8 mouse cellular contexts compared by ENCODE assay signal in the genomic region with DNA sequence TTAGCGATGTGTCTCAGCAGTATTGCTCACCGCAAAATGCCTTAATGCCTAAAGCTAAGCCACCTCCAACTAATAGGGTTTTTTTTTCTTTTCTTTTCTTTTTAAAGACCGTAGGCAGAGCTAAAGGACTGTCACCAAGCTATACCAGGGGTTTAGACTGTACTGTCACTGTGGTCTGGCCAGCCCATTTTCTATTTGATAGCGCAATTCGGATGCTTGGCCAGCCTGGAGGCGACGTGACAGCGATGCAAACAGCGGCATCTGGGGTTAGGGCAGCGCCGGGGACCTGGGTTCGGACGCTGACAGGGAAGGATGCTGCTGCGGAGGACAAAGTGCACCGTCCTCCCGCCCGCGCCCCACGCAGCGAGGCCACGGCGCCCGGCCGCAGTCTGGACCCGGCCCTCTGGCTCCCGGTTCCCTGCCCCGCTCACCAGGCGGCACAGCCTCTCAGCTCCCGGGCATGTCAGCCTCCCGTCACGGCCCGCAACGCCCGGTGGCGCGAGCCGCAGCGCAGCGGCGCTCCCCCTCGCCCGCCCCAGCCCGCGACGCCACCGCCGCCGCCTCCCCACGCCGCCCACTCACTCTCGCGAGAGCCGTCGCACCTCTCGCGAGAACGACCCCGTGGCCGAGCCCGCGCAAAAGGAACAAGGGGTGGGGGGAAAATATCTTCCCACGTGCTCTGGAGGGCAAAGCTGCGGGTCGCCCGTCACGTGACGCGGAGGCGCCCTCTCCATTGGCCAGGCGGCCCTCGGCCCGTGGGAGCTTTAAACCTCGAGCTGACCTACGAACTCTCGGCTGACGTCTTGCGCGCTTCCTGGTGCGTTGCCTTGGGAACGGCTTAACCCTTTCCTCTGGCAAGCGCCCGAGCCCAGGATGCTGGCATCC. TPM values are rescaled to one million over a fixed set of nuclear protein-coding genes. Genes with fewer than 3 reads are reported as not detected.
DNase-seq lines count a peak whose midpoint lies in the region; ATAC-seq and TF ChIP-seq lines count a peak whose summit lies in the region.

A gene (minus strand): TSS at position 528 of the 885 bp plus-strand sequence.

- DNase-seq in Patski (ENCODE audit: low read depth, low spot score), result peak; percentile 72
- DNase-seq in cerebellum, postnatal 14 days, result peak; percentile 96 to 98
- DNase-seq in frontal cortex, postnatal 25 days (ENCODE audit: low spot score in 2 of 2), result peak; percentile 85 to 91
- DNase-seq in hindbrain, embryonic 14.5 days (ENCODE audit: low spot score), result peak; percentile 95
- DNase-seq in left cerebral cortex, adult 11 months (ENCODE audit: low spot score), result peak; percentile 97
- DNase-seq in lung, postnatal 4 days, result peak; percentile 95 to 98
- peak; percentile 94 for DNase-seq in retina, postnatal 7 days (ENCODE audit: low read depth, low spot score)
- DNase-seq in urinary bladder, adult 2 months (ENCODE audit: low spot score), result peak; percentile 82

- TF ChIP-seq CTCF in Patski (IDR thresholded peaks at IDR 0.05), result no peak

- H3K4me1 ChIP-seq in hindbrain, embryonic 14.5 days (replicated peaks; ENCODE audit: control insufficient read depth, insufficient read depth, low read length), result peaks cover 34% of the 10 kb centered on the region

- no peaks in the 10 kb centered on the region for H3K27me3 ChIP-seq in Patski
- H3K27me3 ChIP-seq in hindbrain, embryonic 14.5 days (ENCODE audit: control insufficient read depth, insufficient read depth, low read length), result no peaks in the 10 kb centered on the region

- peak; percentile 83 for ATAC-seq in Patski
- peak; percentile 96 for ATAC-seq in hindbrain, embryonic 14.5 days (ENCODE audit: low FRiP score)

- POLR2A ChIA-PET in Patski (lab: Charles Lee), result interaction anchor here (0.9 kb wide), 1 partner anchor 28 kb away, joined by 4 read pairs; no protein-coding TSS in a partner anchor

- peak within 1 kb of the TSS; percentile 95 for H3K9ac ChIP-seq in hindbrain, embryonic 14.5 days

- H3K4me2 ChIP-seq in hindbrain, embryonic 14.5 days (replicated peaks), result peak within 1 kb of the TSS; percentile 69

- WGBS in hindbrain, embryonic 14.5 days, result under 1% methylated on average over 81 of the region's 82 CpGs

- in situ Hi-C loops in Patski (cut with MboI; ENCODE audit: low pct_unique_long_range_greater_than_20kb), result no loop called here

- peak within 1 kb of the TSS; percentile 88 for H3K4me3 ChIP-seq in hindbrain, embryonic 14.5 days (replicated peaks; ENCODE audit: low read length)

- H3K9me3 ChIP-seq in hindbrain, embryonic 14.5 days (ENCODE audit: control insufficient read depth, low read length), result no peaks in the 10 kb centered on the region

- no peaks in the 10 kb centered on the region for H3K36me3 ChIP-seq in hindbrain, embryonic 14.5 days (replicated peaks; ENCODE audit: control insufficient read depth, insufficient read depth)

- H3K27ac ChIP-seq in hindbrain, embryonic 14.5 days, result peak within 1 kb of the TSS; percentile 94

- CTCF ChIA-PET in Patski (lab: Charles Lee), result interaction anchor here (2.5 kb wide), 1 partner anchor 27 kb away, joined by 5 read pairs; no protein-coding TSS in a partner anchor

RNA-seq across cellular contexts. Expression of the gene that starts here (rescaled TPM):
- 54.3 TPM for polyA plus RNA-seq in Patski (2021)
- polyA plus RNA-seq in hindbrain, embryonic 14.5 days (2014; fragmentation: Nextera tagmentation; extraction: Ambion mirVana), result 34.5 and 36.7 TPM in 2 replicates
- 19.9 and 23.6 TPM in 2 replicates for polyA plus RNA-seq in urinary bladder, adult 2 months (2012; rRNA removed)

Comparison
In these comparisons a context has a peak if more than half of its experiments do, and no peak if none do; other contexts are left out.
1. Peak in every context shown above with its lines: DNase-seq, ATAC-seq, H3K4me3 ChIP-seq and H3K27ac ChIP-seq.